Mouse (Mus musculus) Patski (cell line): ENCODE measurements at regions not wholly inside any gene's neighbourhood (a gene's known extent, or its start where the extent isn't known, plus 50 kb on each side); places are given as distances from the start of the nearest gene placed in this dataset.

Experiments used
- ATAC-seq: fragments of 100-300 bp; one replicate; pipeline ENCODE4 v1.8.0; 2021
- CTCF ChIA-PET: fragments of 350-600 bp; sonication (Branson Sonifier 250); formaldehyde crosslinking; loops from one replicate; lab custom pipeline; 2022; ENCODE audit warnings: inconsistent platforms; lab: Charles Lee
- POLR2A ChIA-PET: fragments of 350-600 bp; sonication (Branson Sonifier 250); formaldehyde crosslinking; loops from one replicate; lab custom pipeline; 2022; ENCODE audit warnings: antibody characterized with exemption, inconsistent platforms; lab: Charles Lee
- DNase-seq: peaks from one replicate; pipeline ENCODE4 v3.0.0-alpha.2; 2011; ENCODE audit warnings: low read depth, low spot score
- H3K27me3 ChIP-seq: fragments of 371-371 bp; one replicate; pipeline ENCODE4 v1.5.1; 2021
- CTCF ChIP-seq: fragments of 100-300 bp; IDR thresholded peaks from one replicate; pipeline ENCODE4 v1.5.1; 2021
- in situ Hi-C: fragments of 300-500 bp; cut with MboI; formaldehyde crosslinking; loops from 3 replicates; pipeline ENCODE4 v1.11.1; 2018; ENCODE audit warnings: low pct_unique_long_range_greater_than_20kb, mixed read lengths

DNA sequence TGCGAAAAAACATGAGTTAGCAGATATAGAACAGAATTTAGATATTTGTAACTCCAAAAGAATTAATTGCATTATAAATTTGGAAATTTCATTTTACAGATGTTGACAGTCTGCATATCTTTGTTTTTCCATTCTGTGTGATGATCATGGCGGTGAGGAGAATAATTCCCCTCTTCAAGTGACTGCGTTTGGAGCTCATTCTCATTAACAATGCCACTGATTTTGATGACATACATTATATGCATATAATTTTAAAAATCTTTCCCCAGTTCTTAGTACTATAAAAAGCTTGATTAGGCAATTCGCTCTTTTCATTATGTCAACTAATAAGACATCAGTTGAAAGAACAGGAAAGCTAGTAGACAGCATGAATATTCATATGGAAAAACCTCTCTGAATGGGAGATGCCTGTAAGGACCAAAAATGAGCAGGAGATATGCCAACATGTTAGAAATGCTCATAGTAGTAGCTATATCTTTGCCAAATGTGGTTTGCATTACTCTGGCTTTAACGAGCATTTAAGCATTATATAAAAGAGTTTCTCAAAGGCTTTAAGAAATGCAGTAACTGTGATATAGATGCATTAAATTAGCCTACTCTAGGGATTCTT is 849.2 kb upstream of the Cldn34c4 start:
- H3K27me3 ChIP-seq: peaks cover 6% of the 10 kb centered on the region
- ChIA-PET POLR2A (no interaction called here), CTCF (no interaction called here)
- in situ Hi-C loops: no loop called here
- DNase-seq (no peak), ATAC-seq (no peak)
- TF ChIP-seq CTCF: no peak

- CTCF ChIA-PET: no interaction called here
- POLR2A ChIA-PET: no interaction called here
- ATAC-seq (no peak), DNase-seq (no peak)
- H3K27me3 ChIP-seq: peaks cover 14% of the 10 kb centered on the region
- no peak for TF ChIP-seq CTCF
- in situ Hi-C loops: no loop called here
Measured at GRCm38 (mm10) chrX:128577402-128577801, 841.0 kb upstream of the Cldn34c4 start.

DNA sequence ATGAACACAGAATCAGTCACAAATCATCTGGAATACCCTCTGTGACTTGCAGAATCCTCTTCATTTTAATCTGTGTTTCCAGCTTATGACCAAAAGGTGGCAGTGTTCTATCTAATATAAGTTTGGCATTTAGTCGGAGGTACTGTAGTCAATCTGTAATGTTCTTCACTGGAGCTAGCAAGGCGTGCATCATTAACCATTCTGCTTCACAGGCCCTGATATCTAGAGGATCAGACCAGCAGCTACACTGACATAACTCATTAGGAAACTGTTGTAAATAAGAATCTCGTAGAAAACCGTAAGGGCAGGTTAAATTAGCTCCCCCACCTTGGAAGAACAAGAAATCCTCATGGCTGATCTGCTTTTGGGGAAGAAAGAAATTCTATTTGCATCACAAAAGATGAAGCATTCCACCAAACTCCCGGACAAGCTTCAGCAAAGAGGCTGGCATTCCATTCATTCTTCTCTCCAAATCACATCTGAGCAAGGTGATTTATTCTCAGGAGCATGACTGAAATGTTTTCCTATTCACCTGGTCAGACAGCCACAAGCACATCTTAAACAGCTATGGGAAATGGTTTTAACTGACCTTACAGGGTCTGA is 840.0 kb upstream of the Cldn34c4 start:
- ChIA-PET POLR2A (interaction anchor here (0.6 kb wide), 1 partner anchor 904 kb away, joined by 3 read pairs; no protein-coding TSS in a partner anchor), CTCF (no interaction called here)
- peak; percentile 49 for TF ChIP-seq CTCF
- DNase-seq (no peak), ATAC-seq (no peak)
- in situ Hi-C loops: no loop called here
- peaks cover 14% of the 10 kb centered on the region for H3K27me3 ChIP-seq
